Mouse (Mus musculus): Measurements from ENCODE around the gene Unc93a2.
"Not testable (repeated sequence)": the region's sequence is repeated elsewhere in the genome, so short reads cannot be mapped to it uniquely, and the experiment has no call there.

DNA sequence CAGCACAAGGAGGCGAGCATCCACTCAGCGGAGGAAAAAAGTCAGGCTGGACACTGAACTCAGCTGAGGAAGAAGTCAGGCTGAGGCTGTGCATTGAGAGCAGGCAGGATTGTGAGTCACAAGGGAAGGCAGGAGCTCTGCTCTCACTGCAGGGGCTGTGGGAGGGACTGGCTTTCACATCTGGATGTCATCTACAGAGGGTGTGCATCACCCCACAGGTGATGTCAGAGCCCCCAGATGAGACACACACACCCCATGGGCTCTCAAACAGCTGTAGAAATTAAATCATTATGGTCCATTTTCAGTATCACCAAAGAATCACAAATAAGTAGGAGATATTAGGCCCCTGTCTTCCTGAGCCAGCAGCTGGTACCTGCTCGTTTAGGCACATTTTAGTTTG, at the start of gene Unc93a2:
- TF ChIP-seq CTCF (IDR thresholded peaks at IDR 0.05; ENCODE audit: extremely low read depth, insufficient read length, insufficient replicate concordance, low read depth, low read length); POLR2A (IDR thresholded peaks at IDR 0.05; ENCODE audit: low read depth, low read length): not testable (repeated sequence)
